Mouse (Mus musculus) cortical plate, adult 2 months (tissue): Measurements from ENCODE around the gene Psmd11.

Experiments
- CTCF ChIP-seq: fragments of 200-500 bp; IDR thresholded peaks from 2 replicates; pipeline ENCODE4 v1.5.1; 2011; ENCODE audit warnings: mild to moderate bottlenecking, control low read depth, low read length; ENCODE audit not compliant: insufficient read depth; ENCODE audit errors: extremely low read depth
- POLR2A ChIP-seq: fragments of 200-500 bp; IDR thresholded peaks from 2 replicates; pipeline ENCODE4 v1.6.1; 2011; ENCODE audit warnings: mild to moderate bottlenecking, low read length, control low read depth; ENCODE audit not compliant: insufficient read depth; ENCODE audit errors: extremely low read depth

DNA sequence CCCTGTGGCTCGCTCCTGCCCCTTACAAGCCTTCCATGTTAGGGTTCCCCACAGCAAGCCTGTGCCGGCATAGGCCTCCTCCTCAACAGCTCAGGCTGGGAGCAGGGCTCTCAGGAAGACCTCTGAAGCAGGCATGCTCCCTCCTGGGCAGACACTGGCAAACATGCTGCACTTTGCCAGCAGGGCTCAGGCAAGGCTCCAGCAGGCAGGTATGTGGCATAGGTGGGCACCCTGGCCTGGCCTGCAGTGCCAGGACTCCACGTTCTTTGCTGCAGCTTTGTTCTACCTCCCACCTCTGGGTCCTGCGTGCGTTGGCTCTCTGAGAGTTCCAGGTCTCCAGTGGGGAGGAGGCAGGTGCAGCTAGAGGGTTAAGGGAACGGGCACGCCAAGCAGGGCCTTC, 54.5 kb downstream of the Psmd11 start:
- TF ChIP-seq CTCF = no peak
- TF ChIP-seq POLR2A = no peak
